Mouse (Mus musculus) R1 (cell line): ENCODE measurements at regions not wholly inside any gene's neighbourhood (a gene's known extent, or its start where the extent isn't known, plus 50 kb on each side); places are given as distances from the start of the nearest gene placed in this dataset.

Experiments
- DNase-seq: peaks from one replicate; pipeline ENCODE4 v3.0.0-alpha.2; 2018; ENCODE audit warnings: low read depth, low spot score

DNA sequence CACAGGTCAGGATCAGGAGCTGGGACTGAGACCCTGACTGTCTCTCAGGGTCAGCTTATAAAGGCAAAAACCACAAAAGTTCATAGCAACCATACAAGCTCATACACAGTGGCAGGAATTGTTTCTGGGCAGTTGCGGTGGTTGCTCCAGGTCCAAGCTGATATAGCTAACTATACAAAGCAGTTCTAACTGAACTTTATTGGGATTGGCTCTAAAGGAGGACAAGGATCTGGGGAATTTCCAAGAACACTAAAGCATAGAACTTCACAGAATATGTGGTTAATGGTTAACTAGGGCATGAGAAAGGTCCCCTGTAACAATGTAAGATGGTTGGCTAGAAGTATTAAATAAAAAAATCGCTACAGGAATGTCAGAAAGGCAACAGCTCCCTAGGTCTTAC lies 748.0 kb upstream of the Crim1 start:
- no peak for DNase-seq

DNA sequence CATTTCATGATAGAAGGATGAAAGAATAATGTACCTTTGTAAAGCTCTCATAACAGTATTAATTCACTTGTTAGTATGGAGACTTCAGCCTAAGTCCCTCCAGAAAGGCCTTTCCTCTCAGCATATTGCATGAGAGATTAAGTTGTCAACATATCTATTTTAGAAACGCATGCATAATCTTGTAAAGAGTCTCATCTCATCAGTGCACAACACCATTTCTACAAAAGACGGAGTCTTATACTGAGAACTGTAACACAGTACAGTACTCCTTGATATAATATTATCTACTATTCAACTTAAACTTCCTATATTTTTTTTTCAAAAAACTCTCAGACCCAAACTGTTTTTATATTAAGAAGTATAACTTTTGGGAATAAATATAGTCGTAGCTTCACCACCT lies 730.4 kb upstream of the Crim1 start:
- DNase-seq: no peak

DNA sequence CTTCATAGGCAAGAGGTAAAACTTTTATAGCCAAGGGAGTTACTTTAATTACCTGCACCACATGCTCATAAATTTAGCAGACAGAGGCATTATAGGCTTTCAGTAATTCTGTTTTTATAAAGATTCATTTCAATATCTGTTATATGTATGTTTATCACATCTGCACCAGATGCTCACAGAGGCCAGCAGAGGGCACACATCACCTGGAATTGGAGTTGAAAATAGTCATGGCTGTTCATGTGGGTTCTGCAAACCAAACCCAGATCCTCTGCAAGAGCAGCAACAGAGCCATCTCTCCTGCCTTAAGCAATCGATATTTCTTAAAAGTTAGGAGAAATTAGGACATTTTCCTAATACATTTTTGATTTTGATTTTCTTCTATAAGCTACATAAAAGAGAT lies 729.9 kb upstream of the Crim1 start:
- peak; percentile 26 for DNase-seq

DNA sequence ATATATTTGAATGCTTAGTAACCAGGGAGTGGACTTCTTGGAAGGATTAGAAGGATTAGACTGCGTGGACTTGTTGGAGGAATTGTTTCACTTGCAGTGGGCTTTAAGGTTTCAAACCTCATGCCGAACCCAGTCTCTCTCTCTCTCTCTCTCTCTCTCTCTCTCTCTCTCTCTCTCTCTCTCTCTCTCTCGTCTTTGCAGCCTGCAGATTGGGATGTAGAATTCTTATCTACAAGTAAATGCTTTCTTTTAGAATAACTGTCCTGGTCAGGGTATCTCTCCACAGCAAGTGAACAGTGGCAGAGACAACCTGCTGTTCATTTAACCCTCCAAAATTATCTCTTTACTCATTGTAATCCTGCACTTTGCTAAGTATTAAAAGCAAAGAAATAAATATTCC lies 728.1 kb upstream of the Crim1 start:
- no peak for DNase-seq
